Mouse (Mus musculus) spleen, adult 10 weeks (tissue): Measurements from ENCODE around the gene Megf8. TPM values are rescaled to one million over a fixed set of nuclear protein-coding genes. Genes with fewer than 3 reads are reported as not detected.

Experiments used
- polyA plus RNA-seq: library from polyadenylated mRNA; stranded (reverse); fragments of 350-450 nt; fragmentation: Illumina TruSeq; extraction: RNeasy Lipid Tissue Mini Kit (QIAGEN cat#74804); gene quantifications from one replicate; pipeline ENCODE4 v1.2.3, GENCODE M21; 2015; ENCODE audit warnings: low replicate concordance; ENCODE audit not compliant: insufficient read depth

The Megf8 gene
- 2.7 TPM for polyA plus RNA-seq

DNA sequence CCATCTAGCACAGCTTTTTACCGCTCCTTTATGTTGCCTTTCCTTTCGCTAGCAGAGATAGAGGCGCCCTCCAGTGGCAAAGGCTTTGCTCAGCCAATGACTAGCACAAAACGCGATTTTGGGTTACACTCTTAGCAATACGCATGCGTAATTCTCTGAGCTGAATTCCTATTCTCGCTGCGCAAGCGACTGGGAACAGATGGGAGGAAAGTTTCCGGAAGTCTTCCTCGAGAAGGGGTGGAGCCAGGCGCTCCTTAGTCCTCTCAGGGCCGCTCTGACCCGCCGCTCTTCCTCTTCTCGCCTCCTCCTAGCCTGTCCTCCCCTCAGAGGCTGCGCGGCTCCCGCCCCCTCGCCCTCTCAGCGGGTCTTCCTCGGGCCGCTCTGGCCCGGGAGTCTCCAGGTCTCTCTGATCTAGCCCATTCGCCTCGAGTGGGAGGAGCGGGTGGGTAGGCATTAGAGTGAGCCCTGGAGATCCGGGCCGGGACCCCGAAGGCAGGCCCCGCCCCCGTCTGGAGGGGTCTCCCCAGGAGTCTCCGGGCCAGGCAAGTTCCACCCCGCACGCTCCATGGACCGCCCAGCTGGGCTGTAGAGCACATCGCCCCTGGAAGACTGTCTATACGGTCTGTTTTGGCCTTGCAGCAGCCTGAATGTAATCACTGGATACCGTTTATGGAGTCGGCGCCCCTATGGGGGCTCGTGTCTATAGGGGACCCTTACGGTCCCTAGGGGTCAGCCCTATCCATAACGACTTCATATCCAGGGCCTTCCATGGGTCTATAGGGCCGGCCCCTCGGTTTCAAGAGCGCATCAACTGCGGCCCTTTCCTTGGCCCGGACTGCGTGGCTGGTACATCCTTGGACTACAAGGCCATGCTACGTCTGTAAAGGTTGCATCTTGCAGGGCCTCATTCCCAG is at the start of gene Megf8:
TSS of gene Megf8 (plus strand) at position 633 of the 914 bp plus-strand sequence.

GRCm38 (mm10) chr7:25267301-25267750 is 49.6 kb upstream of the Megf8 start, which contains the start of gene Cic:
Cic (plus strand) TSS chr7:25267704.

GRCm38 (mm10) chr7:25297454-25298325 is 19.3 kb upstream of the Megf8 start, which contains the start of gene Pafah1b3:
Pafah1b3 (minus strand) TSS chr7:25297986.

GRCm38 (mm10) chr7:25301063-25301462 is 15.9 kb upstream of the Megf8 start, which contains the start of gene Prr19:
Prr19 (plus strand) TSS chr7:25301411.

GRCm38 (mm10) chr7:25305956-25306613 is 10.9 kb upstream of the Megf8 start, which contains the start of gene Tmem145:
Tmem145 (plus strand) TSS chr7:25306106.

DNA sequence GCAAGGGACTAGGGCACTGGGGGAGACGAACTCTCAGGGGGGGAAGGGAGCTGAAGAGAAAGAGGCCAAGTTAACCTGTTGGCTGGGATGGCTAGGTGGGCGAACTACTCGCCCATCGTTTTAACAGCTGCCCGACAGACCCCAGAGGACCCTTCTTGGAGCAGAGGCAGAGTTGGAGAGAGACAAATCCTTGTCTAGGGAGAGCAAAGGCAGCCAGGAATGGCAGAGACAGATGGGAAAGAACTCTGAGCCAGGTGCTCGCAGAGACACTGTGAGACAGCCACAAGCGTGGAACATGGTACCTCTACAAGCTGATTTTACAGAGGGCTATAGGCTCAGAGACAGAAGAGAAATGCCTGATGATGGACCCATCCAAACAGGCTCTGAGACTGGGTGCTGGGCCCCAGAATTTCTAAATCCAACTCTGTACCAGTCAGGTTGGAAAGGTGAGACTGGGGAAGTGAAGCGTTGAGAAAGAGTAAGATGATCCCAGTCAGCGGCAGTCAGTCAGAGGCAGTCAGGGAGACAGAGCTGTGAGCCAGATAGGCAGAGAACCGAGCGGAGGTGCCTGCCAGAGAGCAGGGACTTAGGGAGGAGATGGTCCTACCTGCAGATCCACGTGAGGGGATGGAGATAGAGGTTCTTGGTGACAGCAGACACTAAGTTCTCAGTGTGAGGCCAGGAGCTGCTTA is 52.2 kb downstream of the Megf8 start, which contains the start of gene Cnfn:
TSS of gene Cnfn (minus strand) at position 667 of the 692 bp plus-strand sequence.

DNA sequence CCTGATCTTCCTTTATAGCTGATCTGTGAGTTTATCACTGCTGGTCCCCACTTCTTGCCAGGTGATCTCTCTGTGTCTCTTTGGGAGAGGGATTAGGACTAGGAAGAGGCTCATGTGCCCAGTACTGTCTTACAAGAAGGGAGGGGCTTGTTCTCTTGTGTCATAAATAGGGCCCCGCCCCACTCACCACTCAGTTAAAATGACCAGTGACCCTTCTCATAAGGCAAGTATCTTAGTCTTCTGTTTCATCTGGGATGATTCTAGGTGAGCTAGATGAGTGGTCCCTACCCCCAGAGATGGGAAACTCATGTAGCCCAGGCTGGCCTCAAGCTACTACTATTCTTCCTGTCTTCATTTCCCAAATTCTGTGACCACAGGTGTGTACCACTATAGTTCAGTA is 81.6 kb downstream of the Megf8 start, which contains the start of gene Lipe:
TSS of gene Lipe (minus strand) at position 101 of the 400 bp plus-strand sequence.

GRCm38 (mm10) chr7:25412833-25413441 is 96.0 kb downstream of the Megf8 start, which contains the start of gene Cxcl17:
Cxcl17 (minus strand) TSS chr7:25412886.

Other genes starting within 250 kb of the Megf8 start
- 2.4 TPM for gene Grik5, start 244.8 kb upstream of the Megf8 start, polyA plus RNA-seq
- 1.7 TPM for gene Zfp574, start 244.6 kb upstream of the Megf8 start, polyA plus RNA-seq
- gene Pou2f2, start 137.4 kb upstream of the Megf8 start, polyA plus RNA-seq, result 34.8 TPM
- gene Dedd2, start 96.5 kb upstream of the Megf8 start, polyA plus RNA-seq, result 21.2 TPM
- gene Zfp526, start 95.7 kb upstream of the Megf8 start, polyA plus RNA-seq, result 6.4 TPM
- gene Gsk3a, start 79.3 kb upstream of the Megf8 start, polyA plus RNA-seq, result 56.1 TPM
- gene Erf, start 66.4 kb upstream of the Megf8 start, polyA plus RNA-seq, result 4.6 TPM
- gene Cic, start 49.5 kb upstream of the Megf8 start, polyA plus RNA-seq, result 85.9 TPM
- gene Pafah1b3, start 19.2 kb upstream of the Megf8 start, polyA plus RNA-seq, result 21.5 TPM
- gene Prr19, start 15.8 kb upstream of the Megf8 start, polyA plus RNA-seq, result not detected
- not detected for gene Tmem145, start 11.1 kb upstream of the Megf8 start, polyA plus RNA-seq
- gene Cnfn, start 52.6 kb downstream of the Megf8 start, polyA plus RNA-seq, result not detected
- gene Lipe, start 81.5 kb downstream of the Megf8 start, polyA plus RNA-seq, result 9.6 TPM
- not detected for gene Cxcl17, start 95.7 kb downstream of the Megf8 start, polyA plus RNA-seq
- gene Ceacam1, start 160.4 kb downstream of the Megf8 start, polyA plus RNA-seq, result 51.9 TPM
- 2.8 TPM for gene Ceacam2, start 222.7 kb downstream of the Megf8 start, polyA plus RNA-seq